Mouse (Mus musculus) heart, embryonic 13.5 days (tissue): Measurements from ENCODE around the gene Dda1. TPM values are rescaled to one million over a fixed set of nuclear protein-coding genes. Genes with fewer than 3 reads are reported as not detected.

ENCODE experiments used
- ATAC-seq: fragments of 200-750 bp; cut with Nextera tagmentation; 2 replicates; pipeline ENCODE4 v1.8.0; 2017; ENCODE audit warnings: moderate TSS enrichment; ENCODE audit not compliant: insufficient number of reproducible peaks, low FRiP score, low TSS enrichment; ENCODE audit errors: extremely low read depth
- H3K27ac ChIP-seq: fragments of 300-500 bp; sonication (generic); replicated peaks from 2 replicates; pipeline ENCODE4 v1.5.1; 2015; ENCODE audit warnings: moderate library complexity, mild to moderate bottlenecking, inconsistent platforms
- H3K27me3 ChIP-seq: fragments of 300-500 bp; sonication (generic); replicated peaks from 2 replicates; pipeline ENCODE4 v1.6.1; 2015; ENCODE audit warnings: mild to moderate bottlenecking, inconsistent platforms
- H3K36me3 ChIP-seq: fragments of 300-500 bp; sonication (generic); 2 replicates; pipeline ENCODE4 v1.6.1; 2015; ENCODE audit warnings: mild to moderate bottlenecking, inconsistent platforms
- H3K4me1 ChIP-seq: fragments of 300-500 bp; sonication (generic); 2 replicates; pipeline ENCODE4 v1.6.1; 2015; ENCODE audit warnings: inconsistent platforms
- H3K4me2 ChIP-seq: fragments of 300-500 bp; sonication (generic); 2 replicates; pipeline ENCODE4 v1.6.1; 2015; ENCODE audit warnings: inconsistent platforms, mild to moderate bottlenecking, moderate library complexity
- H3K4me3 ChIP-seq: fragments of 300-500 bp; sonication (generic); 2 replicates; pipeline ENCODE4 v1.5.1; 2015; ENCODE audit warnings: moderate library complexity, mild to moderate bottlenecking, inconsistent platforms
- H3K9ac ChIP-seq: fragments of 300-500 bp; sonication (generic); 2 replicates; pipeline ENCODE4 v1.6.1; 2015; ENCODE audit warnings: inconsistent platforms, mild to moderate bottlenecking, moderate library complexity
- H3K9me3 ChIP-seq: fragments of 300-500 bp; sonication (generic); 2 replicates; pipeline ENCODE4 v1.6.1; 2016; ENCODE audit warnings: inconsistent platforms
- WGBS: fragments of 180-500 bp; shearing (Covaris S2); methylation state at CpG from one replicate; pipeline ENCODE4 v1.1.7; 2015; ENCODE audit warnings: mixed read lengths; 5-methylcytosine and 5-hydroxymethylcytosine counted together
- polyA plus RNA-seq: library from polyadenylated mRNA; unstranded; fragments of >200 nt; fragmentation: Nextera tagmentation; extraction: Ambion mirVana; gene quantifications from 2 replicates; pipeline ENCODE4 v1.2.1, GENCODE M21; 2015

The Dda1 gene
- polyA plus RNA-seq, 1 experiment from 2014 or later: 75.6 TPM

DNA sequence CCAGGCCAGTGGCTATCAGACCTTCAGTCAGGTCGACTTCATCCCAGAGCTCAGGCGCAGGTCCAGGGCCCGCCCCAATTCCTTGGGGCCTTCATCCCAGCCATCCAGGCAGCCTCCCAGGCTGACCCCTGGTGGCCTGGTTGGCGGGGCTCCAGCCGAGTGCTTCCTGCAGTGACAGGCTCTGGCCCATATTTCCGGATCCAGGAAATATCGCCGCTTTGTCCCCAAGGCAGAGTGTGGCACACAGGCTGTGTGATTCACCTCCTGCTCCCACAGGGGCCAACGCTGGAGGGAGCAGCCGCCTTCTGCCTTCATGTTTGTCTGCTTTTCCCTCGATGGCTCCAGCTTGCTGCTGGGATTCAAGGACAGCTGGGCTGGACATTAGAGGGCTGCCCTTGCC is 27.5 kb downstream of the Dda1 start:
- peak; percentile 17; the same call in 1 of the 2 replicates for ATAC-seq
- peak overlapping the region; percentile 56; the same call in 1 of the 2 replicates for H3K9ac ChIP-seq

DNA sequence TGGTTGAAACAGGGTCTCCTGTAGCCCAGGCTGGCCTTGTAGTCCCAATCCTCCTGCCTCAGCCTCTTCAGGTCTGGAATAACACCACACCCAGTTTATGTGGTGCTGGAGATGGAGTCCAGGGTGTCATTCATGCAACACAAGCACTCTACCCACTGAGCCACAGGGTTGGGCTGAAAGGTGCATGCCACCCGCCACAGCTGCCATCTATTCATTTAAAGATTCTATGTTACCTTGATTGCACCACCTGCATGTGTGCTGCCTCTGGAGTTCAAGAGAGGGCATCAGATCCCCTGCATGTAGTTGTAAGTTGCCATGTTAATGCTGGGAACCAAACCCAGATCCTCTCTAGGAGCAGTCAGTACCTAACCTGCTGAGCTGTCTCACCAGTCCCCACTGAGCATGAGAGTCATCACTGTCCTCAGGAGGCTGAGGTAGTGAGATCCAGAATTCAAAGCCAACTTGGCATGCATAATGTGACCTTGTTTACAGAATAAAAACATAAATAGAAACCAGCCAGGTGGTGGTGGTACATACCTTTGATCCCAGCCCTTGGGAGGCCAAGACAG is 28.2 kb downstream of the Dda1 start:
- peak overlapping the region; percentile 81 for H3K27ac ChIP-seq
- no peak overlapping the region for H3K4me3 ChIP-seq
- H3K4me1 ChIP-seq: peaks cover 48% of the 10 kb centered on the region
- no peak for ATAC-seq
- peaks cover 27% of the 10 kb centered on the region for H3K36me3 ChIP-seq
- WGBS: 78% methylated on average over 1 of the region's 1 CpGs
- no peaks in the 10 kb centered on the region for H3K27me3 ChIP-seq
- no peak overlapping the region; the same call in 1 of the 2 replicates for H3K9ac ChIP-seq
- H3K9me3 ChIP-seq: no peaks in the 10 kb centered on the region
- no peak overlapping the region for H3K4me2 ChIP-seq

More for the DNA sequence above, 27.5 kb downstream of the Dda1 start:
- H3K4me2 ChIP-seq: no peak overlapping the region
- peak overlapping the region; percentile 81 for H3K27ac ChIP-seq
- 27% methylated on average over 11 of the region's 11 CpGs for WGBS
- H3K27me3 ChIP-seq: no peaks in the 10 kb centered on the region
- peaks cover 48% of the 10 kb centered on the region for H3K4me1 ChIP-seq
- peaks cover 33% of the 10 kb centered on the region for H3K36me3 ChIP-seq
- H3K4me3 ChIP-seq: no peak overlapping the region
- H3K9me3 ChIP-seq: no peaks in the 10 kb centered on the region

DNA sequence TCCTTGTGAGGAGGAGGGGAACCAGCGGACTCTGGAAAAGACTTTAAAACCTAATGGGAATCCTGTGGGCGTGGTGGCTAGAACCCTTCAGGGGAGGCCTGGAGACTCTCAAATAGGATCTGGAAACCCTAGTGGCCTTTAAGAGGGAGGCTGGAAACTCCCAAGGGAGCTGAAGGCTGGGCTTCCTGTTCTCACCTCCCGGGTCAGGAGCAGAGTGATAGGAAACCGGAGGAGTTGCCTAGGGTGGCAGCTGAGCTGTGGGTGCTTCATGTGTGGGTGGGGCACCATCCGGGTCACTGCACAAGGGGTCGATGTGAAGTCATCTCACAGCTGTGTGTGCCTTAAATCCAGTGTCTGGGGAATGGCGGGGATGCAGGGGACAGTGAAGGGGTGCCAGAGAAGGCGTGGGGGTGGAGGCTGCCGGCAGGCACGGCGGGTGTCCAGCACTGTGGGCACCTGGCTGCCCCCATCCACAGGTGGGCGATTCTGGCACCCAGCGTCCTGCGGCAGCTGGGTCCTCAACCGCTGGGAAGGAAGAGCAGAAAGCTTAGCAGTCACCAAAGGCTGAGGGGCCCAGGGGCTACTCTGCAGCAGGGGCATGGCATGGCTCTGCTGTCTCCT is 29.0 kb downstream of the Dda1 start:
- no peak overlapping the region for H3K4me3 ChIP-seq
- no peaks in the 10 kb centered on the region for H3K9me3 ChIP-seq
- peak overlapping the region; percentile 33 for H3K4me2 ChIP-seq
- peak overlapping the region; percentile 81 for H3K27ac ChIP-seq
- peaks cover 18% of the 10 kb centered on the region for H3K36me3 ChIP-seq
- peaks cover 48% of the 10 kb centered on the region for H3K4me1 ChIP-seq
- peak overlapping the region; percentile 51 for H3K9ac ChIP-seq
- ATAC-seq: no peak
- whole genome bisulfite sequencing: 14% methylated on average over 15 of the region's 15 CpGs
- no peaks in the 10 kb centered on the region for H3K27me3 ChIP-seq

DNA sequence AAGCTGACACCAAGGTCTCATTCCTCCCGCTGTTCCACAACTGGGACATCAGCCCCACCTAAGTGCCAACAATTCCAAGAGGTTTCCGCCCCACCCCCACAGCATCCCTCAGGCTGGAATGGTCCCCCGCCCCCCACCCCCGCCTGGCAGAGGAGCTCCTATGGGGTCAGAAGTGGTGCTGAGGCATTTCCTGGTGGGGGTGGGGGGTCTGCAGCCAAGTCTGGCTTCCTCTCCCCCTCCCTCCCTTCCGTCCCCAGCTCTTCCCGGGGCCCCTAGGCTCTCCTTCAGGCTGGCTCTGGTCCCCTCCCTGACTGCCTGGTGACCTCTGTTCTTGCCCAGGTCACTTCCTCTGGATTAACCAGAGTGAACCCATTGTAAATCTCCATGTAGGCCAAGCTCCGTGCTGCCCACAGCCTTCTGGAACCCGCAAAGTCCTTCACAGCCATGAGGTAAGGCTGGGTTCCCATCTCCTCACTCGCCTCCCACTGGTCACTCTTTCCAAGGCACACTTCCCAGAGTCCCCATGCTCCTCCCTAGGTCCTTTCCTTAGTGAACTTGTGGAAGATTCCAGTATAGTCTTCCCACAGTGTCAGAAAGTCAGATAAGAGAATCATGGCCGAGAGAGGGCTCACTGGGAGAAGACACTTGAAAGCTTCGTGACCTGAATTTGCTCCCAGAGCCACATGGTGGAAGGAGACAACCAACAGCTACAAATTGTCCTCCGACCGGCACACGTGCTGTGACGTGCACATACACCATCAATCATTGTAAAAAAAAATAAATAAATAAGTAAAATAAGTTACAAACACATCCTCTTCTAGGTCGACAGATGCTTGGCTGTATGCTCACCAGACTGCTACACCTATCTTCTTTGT is 30.1 kb downstream of the Dda1 start:
- Histone ChIP-seq H3K27me3 (no peaks in the 10 kb centered on the region), H3K4me2 (peak overlapping the region; percentile 33), H3K27ac (peak overlapping the region; percentile 81), H3K9me3 (no peaks in the 10 kb centered on the region), H3K4me3 (no peak overlapping the region), H3K36me3 (peaks cover 10% of the 10 kb centered on the region), H3K9ac (peak overlapping the region; percentile 51; the same call in 1 of the 2 replicates), H3K4me1 (peaks cover 48% of the 10 kb centered on the region)
- no peak for ATAC-seq
- 26% methylated on average over 16 of the region's 16 CpGs for WGBS

DNA sequence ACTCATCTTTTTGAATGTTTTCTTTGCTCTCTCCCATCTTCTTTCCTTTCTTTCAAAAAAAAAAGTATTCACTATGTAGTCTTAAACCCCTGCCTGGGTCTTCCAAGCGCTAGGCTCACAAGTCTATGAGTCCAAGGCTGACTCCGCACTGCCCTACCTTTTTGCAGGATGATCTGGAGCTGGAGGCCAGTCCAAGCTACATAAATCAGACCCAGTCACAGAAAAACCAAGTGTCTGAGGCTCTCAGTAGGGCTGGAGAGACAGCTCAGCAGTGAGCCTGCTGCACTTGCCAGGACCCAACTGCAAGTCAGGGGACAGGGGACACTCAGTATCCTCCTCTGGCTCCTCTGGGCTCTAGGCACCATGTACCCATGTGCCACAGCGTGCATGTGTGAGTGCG is 35.4 kb downstream of the Dda1 start:
- WGBS: 86% methylated on average over 4 of the region's 4 CpGs
- no peak overlapping the region for H3K27ac ChIP-seq

DNA sequence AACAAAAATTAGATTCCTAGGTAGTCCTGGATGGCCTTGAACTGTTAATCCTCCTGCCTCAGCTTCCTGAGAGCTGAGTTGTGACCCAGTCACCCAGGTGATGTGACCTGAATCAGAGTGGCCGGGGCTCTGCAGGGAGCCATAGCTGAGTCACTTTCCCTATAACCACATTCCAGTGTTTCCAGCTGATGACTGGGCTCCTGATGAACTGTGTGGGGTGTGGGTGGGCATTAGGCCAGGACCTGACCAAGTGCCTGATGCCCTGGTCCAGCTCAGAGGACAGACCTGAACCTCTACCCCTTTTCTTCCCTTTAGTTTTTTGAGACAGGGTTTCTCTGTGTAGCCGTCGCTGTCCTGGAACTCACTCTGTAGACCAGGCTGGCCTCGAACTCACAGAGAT is 36.3 kb downstream of the Dda1 start:
- H3K27me3 ChIP-seq: peaks cover 61% of the 10 kb centered on the region
- H3K4me2 ChIP-seq: no peak overlapping the region
- H3K36me3 ChIP-seq: no peaks in the 10 kb centered on the region
- no peaks in the 10 kb centered on the region for H3K9me3 ChIP-seq
- 86% methylated on average over 4 of the region's 4 CpGs for WGBS
- no peak overlapping the region for H3K4me3 ChIP-seq
- no peak for ATAC-seq
- no peak overlapping the region for H3K27ac ChIP-seq
- H3K9ac ChIP-seq: no peak overlapping the region
- peaks cover 17% of the 10 kb centered on the region for H3K4me1 ChIP-seq

More for the DNA sequence above, 35.4 kb downstream of the Dda1 start:
- Histone ChIP-seq H3K36me3 (no peaks in the 10 kb centered on the region), H3K9ac (no peak overlapping the region), H3K4me1 (peaks cover 23% of the 10 kb centered on the region), H3K9me3 (no peaks in the 10 kb centered on the region), H3K27me3 (peaks cover 51% of the 10 kb centered on the region), H3K4me3 (no peak overlapping the region), H3K4me2 (no peak overlapping the region)
- no peak for ATAC-seq

DNA sequence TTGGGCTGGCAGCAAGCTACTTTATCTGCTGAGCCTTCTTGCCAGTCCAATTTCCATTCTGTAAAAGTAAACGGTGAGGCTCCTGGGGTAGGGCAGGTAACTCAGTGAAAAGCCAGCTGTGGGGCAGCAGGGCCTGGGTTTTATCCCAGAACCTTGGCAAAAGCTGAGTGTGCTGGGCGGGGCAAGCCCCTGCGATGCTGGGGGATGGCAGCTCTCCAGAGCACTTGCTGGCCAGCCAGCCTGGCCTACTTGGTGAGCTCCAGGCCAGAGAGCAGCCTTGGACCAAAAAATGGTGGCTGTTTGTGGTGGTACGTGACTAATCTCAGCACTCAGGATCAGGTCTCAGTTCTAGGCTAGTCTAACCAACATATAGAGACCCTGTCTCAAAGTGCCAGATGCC is 37.0 kb downstream of the Dda1 start:
- no peak for ATAC-seq
- Histone ChIP-seq H3K36me3 (no peaks in the 10 kb centered on the region), H3K4me3 (no peak overlapping the region), H3K9ac (no peak overlapping the region), H3K27ac (no peak overlapping the region), H3K27me3 (peaks cover 67% of the 10 kb centered on the region), H3K4me2 (no peak overlapping the region), H3K4me1 (peaks cover 17% of the 10 kb centered on the region), H3K9me3 (no peaks in the 10 kb centered on the region)
- 68% methylated on average over 4 of the region's 4 CpGs for WGBS

DNA sequence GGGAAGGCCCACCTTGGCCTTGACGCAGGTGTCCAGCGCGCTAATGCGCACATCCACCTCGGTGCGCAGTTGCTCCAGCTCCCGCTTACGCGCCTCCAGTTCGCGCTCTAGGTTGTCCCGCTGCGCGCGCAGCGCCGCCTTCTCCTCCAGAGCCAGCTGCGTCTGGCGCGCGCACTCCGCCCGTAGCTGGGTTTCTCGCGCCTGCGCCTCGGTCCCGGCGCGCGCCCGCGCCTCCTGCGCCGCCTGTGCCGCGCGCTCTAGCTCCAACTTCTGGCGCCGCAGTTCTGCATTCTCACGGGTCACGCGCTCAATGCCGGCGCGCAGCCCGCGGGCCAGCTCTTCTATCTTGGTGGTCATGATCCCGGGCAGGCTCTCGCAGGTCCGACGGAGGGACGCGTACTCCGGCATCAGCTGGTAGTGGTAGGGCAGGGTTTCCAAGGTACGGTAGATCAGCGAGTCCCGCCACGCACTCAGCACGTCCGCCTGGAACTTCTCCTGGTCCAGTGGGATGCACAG is 38.6 kb downstream of the Dda1 start:
- Histone ChIP-seq H3K4me1 (peaks cover 17% of the 10 kb centered on the region), H3K9ac (peak overlapping the region; percentile 76), H3K27ac (no peak overlapping the region), H3K4me3 (peak overlapping the region; percentile 51), H3K27me3 (peaks cover 79% of the 10 kb centered on the region), H3K4me2 (peak overlapping the region; percentile 80), H3K36me3 (no peaks in the 10 kb centered on the region), H3K9me3 (no peaks in the 10 kb centered on the region)
- peak; percentile 47; the same call in 1 of the 2 replicates for ATAC-seq
- WGBS: under 1% methylated on average over 56 of the region's 61 CpGs

DNA sequence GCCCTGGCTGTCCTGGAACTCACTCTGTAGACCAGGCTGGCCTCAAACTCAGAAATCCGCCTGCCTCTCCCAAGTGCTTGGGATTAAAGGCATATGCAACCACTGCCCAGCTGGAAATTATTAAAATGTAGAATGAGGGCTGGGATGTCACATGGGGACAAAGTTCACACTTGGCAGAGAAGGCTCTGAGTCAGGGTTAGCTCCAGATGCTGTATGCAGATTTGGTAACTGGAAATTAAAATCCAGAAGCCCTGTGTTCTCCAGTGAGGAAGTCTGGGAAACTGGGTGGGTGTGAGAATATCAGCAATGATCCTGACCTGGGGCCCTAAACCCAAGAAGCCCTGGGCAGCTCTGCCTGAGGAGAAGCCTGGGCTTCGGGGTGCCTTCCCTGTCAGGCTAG is 40.3 kb downstream of the Dda1 start:
- H3K4me3 ChIP-seq: peak overlapping the region; percentile 46

DNA sequence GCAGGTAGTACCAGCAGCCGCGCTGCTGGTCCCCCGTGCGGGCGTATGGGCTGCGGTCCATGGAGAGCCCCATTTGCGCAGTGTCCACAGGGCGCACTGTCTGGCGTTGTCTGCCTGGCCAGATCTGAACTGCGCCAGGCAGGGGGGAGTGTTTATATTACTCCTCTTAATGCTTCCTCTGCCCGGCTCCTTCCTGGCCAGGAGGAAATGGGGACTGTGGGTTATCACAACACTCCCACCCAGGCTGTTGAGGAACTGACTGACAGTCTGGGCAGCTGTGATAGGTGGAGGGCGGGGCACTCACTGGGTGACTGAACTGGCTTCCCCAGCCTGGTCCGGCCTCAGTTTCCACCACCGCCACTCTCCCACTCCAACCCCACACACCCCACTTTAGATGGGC is 42.6 kb downstream of the Dda1 start, which contains the start of gene Plvap:
Gene Plvap (minus strand): TSS at position 109 of the 400 bp plus-strand sequence.
- ATAC-seq: peak; percentile 53; the same call in 1 of the 2 replicates

More for the DNA sequence above, 40.3 kb downstream of the Dda1 start:
- H3K27ac ChIP-seq: no peak overlapping the region
- no peak for ATAC-seq
- 50% methylated on average over 2 of the region's 2 CpGs for WGBS
- no peaks in the 10 kb centered on the region for H3K36me3 ChIP-seq
- H3K27me3 ChIP-seq: peaks cover 80% of the 10 kb centered on the region
- peak overlapping the region; percentile 80 for H3K4me2 ChIP-seq
- H3K4me1 ChIP-seq: peaks cover 17% of the 10 kb centered on the region
- H3K9ac ChIP-seq: peak overlapping the region; percentile 74
- H3K9me3 ChIP-seq: no peaks in the 10 kb centered on the region

More for the DNA sequence above, 42.6 kb downstream of the Dda1 start, which contains the start of gene Plvap:
- 20% methylated on average over 14 of the region's 14 CpGs for WGBS
- Histone ChIP-seq H3K9ac (peak within 1 kb of the TSS; percentile 58), H3K27me3 (peaks cover 56% of the 10 kb centered on the region), H3K4me2 (peak within 1 kb of the TSS; percentile 80), H3K9me3 (no peaks in the 10 kb centered on the region), H3K27ac (peak within 1 kb of the TSS; percentile 59), H3K4me3 (peak within 1 kb of the TSS; percentile 46), H3K4me1 (peaks cover 17% of the 10 kb centered on the region), H3K36me3 (no peaks in the 10 kb centered on the region)
